In the genomic region with DNA sequence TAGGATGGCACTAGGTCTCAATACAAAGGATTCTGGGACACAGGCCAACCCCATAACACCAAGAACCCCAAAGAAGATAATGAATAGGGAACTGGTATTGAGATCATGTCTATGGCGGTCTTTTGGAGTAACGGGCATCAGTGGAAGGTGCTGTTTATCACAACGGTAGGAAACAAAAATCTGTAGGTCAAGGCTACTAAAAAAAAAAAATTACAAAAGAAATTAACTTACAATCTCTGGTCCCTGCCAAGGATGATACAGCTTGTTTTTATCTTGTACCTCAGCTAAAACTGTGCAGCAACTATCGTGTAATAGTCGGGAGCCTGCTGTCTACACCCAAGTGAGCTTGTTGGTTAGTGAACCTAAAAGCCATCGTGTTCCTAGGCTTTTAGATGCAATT, we compare ENCODE assay signal across 21 mouse cellular contexts.
"Had no signal": no experiment of that assay in that cellular context is flagged by ENCODE, and none has a peak within 500 bp of the region (broad histone marks: within the 10 kb centered on the region; RNA-seq: fewer than 3 reads in every experiment).

No protein-coding gene starts in this region.

- H3K27me3 ChIP-seq: midbrain, embryonic 12.5 days; neural tube, embryonic 15.5 days had no signal

- H3K4me2 ChIP-seq: liver, embryonic 15.5 days; lung, embryonic 14.5 days; midbrain, embryonic 12.5 days; neural tube, embryonic 13.5 days; neural tube, embryonic 15.5 days had no signal

- H3K4me3 ChIP-seq: liver, embryonic 15.5 days; megakaryocyte, embryonic 14.5 days; midbrain, embryonic 10.5 days; midbrain, embryonic 12.5 days; myocyte; neural tube, embryonic 13.5 days; neural tube, embryonic 15.5 days had no signal

- DNase-seq: lung, adult 18-20 months; lung, embryonic 14.5 days; lung, postnatal 10 days; lung, postnatal 4 days; midbrain, embryonic 14.5 days; retina, postnatal 1 day; right cerebral cortex, adult 18-20 months; right cerebral cortex, postnatal 25 days; right cerebral cortex, postnatal 4 days; spleen, adult 18-20 months; thymus, adult 18-20 months; thymus, postnatal 14 days; thymus, postnatal 36 days had no signal

- H3K36me3 ChIP-seq: liver, embryonic 15.5 days; midbrain, embryonic 10.5 days; midbrain, embryonic 12.5 days; neural tube, embryonic 13.5 days; neural tube, embryonic 15.5 days had no signal

- ATAC-seq: midbrain, embryonic 16.5 days had no signal

- H3K9ac ChIP-seq: liver, embryonic 15.5 days; lung, embryonic 14.5 days; midbrain, embryonic 12.5 days; neural tube, embryonic 13.5 days; neural tube, embryonic 15.5 days had no signal

- H3K4me1 ChIP-seq: midbrain, embryonic 10.5 days; midbrain, embryonic 12.5 days; neural tube, embryonic 13.5 days; neural tube, embryonic 15.5 days had no signal

- H3K27ac ChIP-seq: liver, embryonic 15.5 days; midbrain, embryonic 10.5 days; midbrain, embryonic 12.5 days; neural tube, embryonic 13.5 days; neural tube, embryonic 15.5 days had no signal

- H3K9me3 ChIP-seq: liver, embryonic 15.5 days; midbrain, embryonic 10.5 days; midbrain, embryonic 12.5 days; neural tube, embryonic 13.5 days; neural tube, embryonic 15.5 days had no signal
